Mouse (Mus musculus): ENCODE results near the gene Mllt1. TPM values are rescaled to one million over a fixed set of nuclear protein-coding genes. Genes with fewer than 3 reads are reported as not detected.

The Mllt1 gene
- polyA plus RNA-seq, 1 experiment from 2014 or later, result 21.3 TPM

DNA sequence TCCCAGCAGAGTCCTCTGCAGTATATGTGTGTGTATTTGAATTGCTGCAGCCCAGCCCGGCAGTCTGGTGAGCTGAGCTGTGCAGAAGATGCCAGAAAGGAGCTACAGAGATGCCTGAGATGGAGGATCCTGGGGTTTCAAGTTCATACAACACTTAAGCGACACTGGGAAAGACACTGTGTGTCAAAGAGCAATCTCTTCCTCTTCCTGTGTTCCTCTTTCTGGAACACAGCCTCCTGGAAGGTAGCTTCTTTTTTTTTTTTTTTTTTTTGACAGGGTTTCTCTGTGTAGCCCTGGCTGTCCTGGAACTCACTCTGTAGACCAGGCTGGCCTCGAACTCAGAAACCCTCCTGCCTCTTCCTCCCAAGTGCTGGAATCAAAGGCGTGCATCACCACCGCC lies 86.4 kb downstream of the Mllt1 start:
- Histone ChIP-seq H3K27me3 (replicated peaks; ENCODE audit: control insufficient read depth, insufficient read depth, low read length) (no peaks in the 10 kb centered on the region), H3K4me1 (replicated peaks; ENCODE audit: control insufficient read depth, insufficient read depth, low read length) (no peaks in the 10 kb centered on the region), H3K36me3 (ENCODE audit: control insufficient read depth, insufficient read depth, low read length) (no peaks in the 10 kb centered on the region), H3K27ac (ENCODE audit: low read depth, low read length) (no peak overlapping the region), H3K4me3 (ENCODE audit: low read depth, low read length) (no peak overlapping the region), H3K9ac (ENCODE audit: low read depth, low read length) (no peak overlapping the region), H3K4me2 (no peak overlapping the region), H3K9me3 (ENCODE audit: control insufficient read depth, low read length) (no peaks in the 10 kb centered on the region)
- 70% methylated on average over 5 of the region's 5 CpGs for WGBS
- DNase-seq (ENCODE audit: low spot score), result no peak
- ATAC-seq (replicated peaks; ENCODE audit: low FRiP score), result no peak

DNA sequence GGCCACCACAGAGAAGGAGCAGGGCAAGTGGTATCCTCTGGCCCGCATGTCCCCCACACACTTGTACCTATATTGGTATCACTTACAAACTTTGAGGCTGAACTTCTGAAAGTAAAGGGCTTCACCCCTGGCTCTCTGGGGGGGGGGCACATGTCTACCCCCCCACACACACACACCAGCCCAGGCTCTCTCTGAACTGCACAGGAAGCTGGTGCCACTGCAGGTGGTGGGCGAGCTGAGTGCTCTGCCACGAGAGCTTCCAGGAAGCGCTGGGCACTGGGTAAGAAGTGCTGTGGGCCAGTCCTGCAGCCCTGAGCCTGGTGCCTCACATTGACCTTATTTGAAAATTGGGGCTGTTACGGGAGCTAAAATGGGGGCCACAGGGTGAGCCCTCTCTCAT lies 91.5 kb downstream of the Mllt1 start:
- Histone ChIP-seq H3K4me2 (no peak overlapping the region), H3K4me3 (ENCODE audit: low read depth, low read length) (no peak overlapping the region), H3K9me3 (ENCODE audit: control insufficient read depth, low read length) (no peaks in the 10 kb centered on the region), H3K27me3 (replicated peaks; ENCODE audit: control insufficient read depth, insufficient read depth, low read length) (no peaks in the 10 kb centered on the region), H3K27ac (ENCODE audit: low read depth, low read length) (no peak overlapping the region), H3K36me3 (ENCODE audit: control insufficient read depth, insufficient read depth, low read length) (no peaks in the 10 kb centered on the region), H3K9ac (ENCODE audit: low read depth, low read length) (no peak overlapping the region), H3K4me1 (replicated peaks; ENCODE audit: control insufficient read depth, insufficient read depth, low read length) (no peaks in the 10 kb centered on the region)
- 81% methylated on average over 5 of the region's 5 CpGs for WGBS
- DNase-seq (ENCODE audit: low spot score), result no peak
- ATAC-seq (replicated peaks; ENCODE audit: low FRiP score), result no peak

Other genes starting within 250 kb of the Mllt1 start
- 343 and 358 TPM in 2 replicates for gene Ndufa11, start 217.6 kb downstream of the Mllt1 start, polyA plus RNA-seq (2014; fragmentation: Nextera tagmentation; extraction: Ambion mirVana)
- 9.1 and 10.7 TPM in 2 replicates for gene Vmac, start 217.4 kb downstream of the Mllt1 start, polyA plus RNA-seq (2014; fragmentation: Nextera tagmentation; extraction: Ambion mirVana)
- gene Nrtn, start 177.9 kb downstream of the Mllt1 start, polyA plus RNA-seq (2014; fragmentation: Nextera tagmentation; extraction: Ambion mirVana), result 5.2 and 5.3 TPM in 2 replicates
- 34.5 and 36.9 TPM in 2 replicates for gene Dus3l, start 170.7 kb downstream of the Mllt1 start, polyA plus RNA-seq (2014; fragmentation: Nextera tagmentation; extraction: Ambion mirVana)
- 1.6 and 1.8 TPM in 2 replicates for gene Prr22, start 165.2 kb downstream of the Mllt1 start, polyA plus RNA-seq (2014; fragmentation: Nextera tagmentation; extraction: Ambion mirVana)
- gene Rfx2, start 104.4 kb downstream of the Mllt1 start, polyA plus RNA-seq (2014; fragmentation: Nextera tagmentation; extraction: Ambion mirVana), result 9.0 and 9.5 TPM in 2 replicates
- gene Acsbg2, start 61.0 kb downstream of the Mllt1 start, polyA plus RNA-seq (2014; fragmentation: Nextera tagmentation; extraction: Ambion mirVana), result not detected in 2 replicates
- 0.26 TPM in 2 replicates for gene 1700061G19Rik, start 59.9 kb downstream of the Mllt1 start, polyA plus RNA-seq (2014; fragmentation: Nextera tagmentation; extraction: Ambion mirVana)
- gene Acer1, start 46.7 kb upstream of the Mllt1 start, polyA plus RNA-seq (2014; fragmentation: Nextera tagmentation; extraction: Ambion mirVana), result not detected in 2 replicates
- gene Clpp, start 54.9 kb upstream of the Mllt1 start, polyA plus RNA-seq (2014; fragmentation: Nextera tagmentation; extraction: Ambion mirVana), result 181 and 183 TPM in 2 replicates
- gene Alkbh7, start 61.9 kb upstream of the Mllt1 start, polyA plus RNA-seq (2014; fragmentation: Nextera tagmentation; extraction: Ambion mirVana), result 36.3 and 39.9 TPM in 2 replicates
- 0.44 TPM in 1 of 2 replicates, not detected in the other for gene Pspn, start 64.6 kb upstream of the Mllt1 start, polyA plus RNA-seq (2014; fragmentation: Nextera tagmentation; extraction: Ambion mirVana)
- 99.0 and 106 TPM in 2 replicates for gene Gtf2f1, start 75.9 kb upstream of the Mllt1 start, polyA plus RNA-seq (2014; fragmentation: Nextera tagmentation; extraction: Ambion mirVana)
- gene Gm17949, start 76.1 kb upstream of the Mllt1 start, polyA plus RNA-seq (2014; fragmentation: Nextera tagmentation; extraction: Ambion mirVana), result 0.26 and 0.33 TPM in 2 replicates
- 46.7 and 51.1 TPM in 2 replicates for gene Khsrp, start 96.1 kb upstream of the Mllt1 start, polyA plus RNA-seq (2014; fragmentation: Nextera tagmentation; extraction: Ambion mirVana)
- gene Slc25a41, start 106.2 kb upstream of the Mllt1 start, polyA plus RNA-seq (2014; fragmentation: Nextera tagmentation; extraction: Ambion mirVana), result not detected in 2 replicates
- gene Crb3, start 123.7 kb upstream of the Mllt1 start, polyA plus RNA-seq (2014; fragmentation: Nextera tagmentation; extraction: Ambion mirVana), result 3.2 and 3.4 TPM in 2 replicates
- gene Slc25a23, start 124.4 kb upstream of the Mllt1 start, polyA plus RNA-seq (2014; fragmentation: Nextera tagmentation; extraction: Ambion mirVana), result 5.2 and 6.3 TPM in 2 replicates
- 2.1 and 2.2 TPM in 2 replicates for gene Dennd1c, start 143.1 kb upstream of the Mllt1 start, polyA plus RNA-seq (2014; fragmentation: Nextera tagmentation; extraction: Ambion mirVana)
- 4.5 and 5.0 TPM in 2 replicates for gene Tubb4a, start 152.4 kb upstream of the Mllt1 start, polyA plus RNA-seq (2014; fragmentation: Nextera tagmentation; extraction: Ambion mirVana)
- gene Tnfsf9, start 169.9 kb upstream of the Mllt1 start, polyA plus RNA-seq (2014; fragmentation: Nextera tagmentation; extraction: Ambion mirVana), result 5.4 and 6.4 TPM in 2 replicates
- gene Cd70, start 214.4 kb upstream of the Mllt1 start, polyA plus RNA-seq (2014; fragmentation: Nextera tagmentation; extraction: Ambion mirVana), result not detected in 2 replicates